Mouse (Mus musculus): ENCODE measurements at regions not wholly inside any gene's neighbourhood (a gene's known extent, or its start where the extent isn't known, plus 50 kb on each side); places are given as distances from the start of the nearest gene placed in this dataset.

DNA sequence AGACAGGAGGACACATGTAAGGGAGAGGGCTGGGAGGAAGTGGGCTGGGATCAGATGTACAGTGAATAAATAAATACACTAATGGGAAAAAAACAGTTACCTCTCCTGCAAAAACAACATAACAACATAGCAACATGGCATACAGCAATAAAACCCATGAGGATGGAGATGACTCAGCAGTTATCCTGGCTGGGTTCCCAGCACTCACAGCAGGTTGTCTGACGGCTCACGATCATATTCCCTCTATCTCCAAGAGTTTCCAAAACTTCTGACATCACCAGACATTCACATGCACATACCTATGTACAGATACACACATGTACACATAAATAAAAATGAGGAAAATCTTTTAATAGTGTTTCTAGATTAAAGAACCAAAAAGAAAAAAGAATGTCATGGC is 103.4 kb upstream of the Zfp804b start:
- TF ChIP-seq CTCF (conservative IDR thresholded peaks at IDR 0.05; ENCODE audit: low read length): no peak
- TF ChIP-seq NANOG (IDR thresholded peaks at IDR 0.05; ENCODE audit: borderline replicate concordance, low read length): no peak

All from E14TG2a.4 (cell line).